ENCODE assay signal across 9 mouse cellular contexts in the genomic region with DNA sequence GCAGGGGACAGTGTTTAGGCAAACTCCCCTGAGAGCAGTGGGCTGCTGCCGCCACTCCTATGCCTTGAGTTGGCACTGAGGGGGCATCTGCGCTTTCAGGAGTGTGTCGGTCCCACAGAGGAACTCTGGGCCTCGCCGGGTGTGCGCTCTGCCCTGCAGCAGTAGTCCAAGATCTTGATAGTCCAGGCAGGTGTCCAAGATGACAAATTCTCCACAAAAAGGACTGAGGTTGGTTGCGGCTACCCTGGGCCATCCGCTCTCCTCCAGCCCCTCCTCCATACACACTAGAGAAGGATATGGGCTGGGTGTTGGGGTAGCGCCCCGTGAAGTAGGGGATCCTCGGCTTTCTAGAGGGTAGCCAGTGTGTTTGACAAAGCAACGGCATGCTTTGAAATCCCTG. TPM values are rescaled to one million over a fixed set of nuclear protein-coding genes. Genes with fewer than 3 reads are reported as not detected.
A peak's percentile ranks its signal among the peaks of the same experiment; 100 is the strongest.
DNase-seq lines count a peak whose midpoint lies in the region; ATAC-seq lines count a peak whose summit lies in the region.
"Had no signal": no experiment of that assay in that cellular context is flagged by ENCODE, and none has a peak within 500 bp of the region (broad histone marks: within the 10 kb centered on the region; RNA-seq: fewer than 3 reads in every experiment).

No protein-coding gene starts in this region.

- 53% methylated on average over 12 of the region's 12 CpGs for WGBS in hindbrain, embryonic 12.5 days
- 53% methylated on average over 12 of the region's 12 CpGs for WGBS in liver, embryonic 15.5 days (ENCODE audit: insufficient replicate concordance)

- H3K27me3 ChIP-seq in hindbrain, embryonic 12.5 days = peaks cover 4% of the 10 kb centered on the region; the same call in 1 of the 2 replicates
- peaks cover 3% of the 10 kb centered on the region; the same call in 1 of the 2 replicates for H3K27me3 ChIP-seq in liver, embryonic 15.5 days

- no peaks in the 10 kb centered on the region for H3K36me3 ChIP-seq in hindbrain, embryonic 12.5 days
- no peaks in the 10 kb centered on the region for H3K36me3 ChIP-seq in liver, embryonic 15.5 days (replicated peaks)

- H3K27ac ChIP-seq in hindbrain, embryonic 12.5 days = no peak overlapping the region
- no peak overlapping the region for H3K27ac ChIP-seq in liver, embryonic 15.5 days (replicated peaks)

- no peaks in the 10 kb centered on the region for H3K9me3 ChIP-seq in hindbrain, embryonic 12.5 days (replicated peaks)
- H3K9me3 ChIP-seq in liver, embryonic 15.5 days (replicated peaks) = no peaks in the 10 kb centered on the region

- H3K4me3 ChIP-seq in hindbrain, embryonic 12.5 days = peak overlapping the region; percentile 7; the same call in 1 of the 2 replicates
- no peak overlapping the region for H3K4me3 ChIP-seq in liver, embryonic 15.5 days (replicated peaks)

- peak; percentile 35 for ATAC-seq in hindbrain, embryonic 12.5 days (ENCODE audit: low FRiP score)
- ATAC-seq in liver, embryonic 15.5 days (ENCODE audit: insufficient read depth) = no peak
- no peak for ATAC-seq in erythroblast, adult 5-6 weeks (replicated peaks; ENCODE audit: low FRiP score, poor library complexity, severe bottlenecking)
- ATAC-seq: CD4-positive, CD25-positive, alpha-beta regulatory T cell, adult 4 months had no signal

- H3K4me1 ChIP-seq in hindbrain, embryonic 12.5 days = peaks cover 35% of the 10 kb centered on the region
- peaks cover 7% of the 10 kb centered on the region; the same call in 1 of the 2 replicates for H3K4me1 ChIP-seq in liver, embryonic 15.5 days (replicated peaks)

- peak overlapping the region; percentile 34 for H3K4me2 ChIP-seq in hindbrain, embryonic 12.5 days (replicated peaks)
- peak overlapping the region; percentile 41 for H3K4me2 ChIP-seq in liver, embryonic 15.5 days

- intact Hi-C loops in heart, postnatal 25 days (cut with DNase I) = no loop called here

- DNase-seq in heart, adult 11 months = peak; percentile 90
- DNase-seq in heart, postnatal 25 days (ENCODE audit: low spot score) = no peak
- DNase-seq in MN1 (ENCODE audit: low spot score) = peak; percentile 53
- no peak for DNase-seq in embryo, embryonic 11 days
- DNase-seq in right cerebral cortex, postnatal 14 days = no peak

- H3K9ac ChIP-seq in hindbrain, embryonic 12.5 days = peak overlapping the region; percentile 8; the same call in 1 of the 2 replicates
- H3K9ac ChIP-seq in liver, embryonic 15.5 days = no peak overlapping the region

RNA-seq across cellular contexts. Expression of gene Tent4a, which starts 9.2 kb away (rescaled TPM):
- total RNA-seq in heart, postnatal 25 days (2021) = 10 to 100 TPM; 12.0 to 12.6 TPM
- 5.9 and 8.4 TPM in 2 replicates for polyA plus RNA-seq in hindbrain, embryonic 12.5 days (2016; fragmentation: Nextera tagmentation; extraction: Ambion mirVana)
- polyA plus RNA-seq in liver, embryonic 15.5 days (2015; fragmentation: Nextera tagmentation; extraction: Ambion mirVana) = 2.0 and 2.8 TPM in 2 replicates
- 6.3 and 7.7 TPM in 2 replicates for total RNA-seq in erythroblast, adult 5-6 weeks (2015; ENCODE audit: low replicate concordance)
- 9.2 and 9.9 TPM in 2 replicates for total RNA-seq in erythroblast, adult 5-6 weeks (2017; ENCODE audit: low replicate concordance)

RNA-seq across cellular contexts. Expression of gene Nsun2, which starts 10.0 kb away (rescaled TPM):
- 10 to 100 TPM; 33.5 to 38.2 TPM for total RNA-seq in heart, postnatal 25 days (2021)
- 91.8 and 98.4 TPM in 2 replicates for polyA plus RNA-seq in hindbrain, embryonic 12.5 days (2016; fragmentation: Nextera tagmentation; extraction: Ambion mirVana)
- polyA plus RNA-seq in liver, embryonic 15.5 days (2015; fragmentation: Nextera tagmentation; extraction: Ambion mirVana) = 82.4 and 84.3 TPM in 2 replicates
- total RNA-seq in erythroblast, adult 5-6 weeks (2015; ENCODE audit: low replicate concordance) = 13.8 and 26.3 TPM in 2 replicates
- 32.4 and 37.1 TPM in 2 replicates for total RNA-seq in erythroblast, adult 5-6 weeks (2017; ENCODE audit: low replicate concordance)

Comparison
In these comparisons a context has a peak if more than half of its experiments do, and no peak if none do; other contexts are left out.
1. DNase-seq: peak in heart, adult 11 months (single experiment) and MN1 (single experiment); none in heart, postnatal 25 days (single experiment), embryo, embryonic 11 days (single experiment) and right cerebral cortex, postnatal 14 days (single experiment).